Mouse (Mus musculus) hindbrain, postnatal 0 days (tissue): ENCODE results near the gene Aldh3b1. TPM values are rescaled to one million over a fixed set of nuclear protein-coding genes. Genes with fewer than 3 reads are reported as not detected.

Experiments
- ATAC-seq: fragments of 200-750 bp; cut with Nextera tagmentation; 2 replicates; pipeline ENCODE4 v1.8.0; 2017; ENCODE audit warnings: mild to moderate bottlenecking, moderate TSS enrichment, moderate library complexity
- DNase-seq: peaks from one replicate; pipeline ENCODE4 v3.0.0-alpha.2; 2015; ENCODE audit warnings: low spot score
- H3K27ac ChIP-seq: fragments of 300-500 bp; sonication (generic); 2 replicates; pipeline ENCODE4 v1.5.1; 2014; ENCODE audit warnings: mild to moderate bottlenecking
- H3K27me3 ChIP-seq: fragments of 300-500 bp; sonication (generic); 2 replicates; pipeline ENCODE4 v1.6.1; 2014; ENCODE audit warnings: low read length, mixed read lengths; ENCODE audit not compliant: insufficient read depth
- H3K36me3 ChIP-seq: fragments of 300-500 bp; sonication (generic); 2 replicates; pipeline ENCODE4 v1.6.1; 2014; ENCODE audit warnings: low read length, mixed read lengths; ENCODE audit not compliant: insufficient read depth
- H3K4me1 ChIP-seq: fragments of 300-500 bp; sonication (generic); 2 replicates; pipeline ENCODE4 v1.6.1; 2014; ENCODE audit warnings: antibody characterized with exemption, low read length, mixed read lengths; ENCODE audit not compliant: insufficient read depth
- H3K4me2 ChIP-seq: fragments of 300-500 bp; sonication (generic); 2 replicates; pipeline ENCODE4 v1.6.1; 2014; ENCODE audit warnings: low read depth, mild to moderate bottlenecking, low read length, moderate library complexity, mixed read lengths
- H3K4me3 ChIP-seq: fragments of 300-500 bp; sonication (generic); 2 replicates; pipeline ENCODE4 v1.5.1; 2014; ENCODE audit warnings: low read length
- H3K9ac ChIP-seq: fragments of 300-500 bp; sonication (generic); replicated peaks from 2 replicates; pipeline ENCODE4 v1.6.1; 2014; ENCODE audit warnings: mild to moderate bottlenecking, low read length, moderate library complexity, mixed read lengths
- H3K9me3 ChIP-seq: fragments of 300-500 bp; sonication (generic); 2 replicates; pipeline ENCODE4 v1.6.1; 2016; ENCODE audit warnings: low read length, mixed read lengths
- CTCF ChIP-seq: IDR thresholded peaks from 2 replicates; pipeline ENCODE4 v1.5.1; 2016; ENCODE audit warnings: antibody characterized with exemption, control low read depth, low read depth
- WGBS: fragments of 180-500 bp; shearing (Covaris S2); extraction: QIAGEN DNeasy Blood & Tissue Kit; methylation state at CpG from one replicate; pipeline ENCODE4 v1.1.7; 2014; 5-methylcytosine and 5-hydroxymethylcytosine counted together
- polyA plus RNA-seq: library from polyadenylated mRNA; unstranded; fragments of >200 nt; fragmentation: Nextera tagmentation; extraction: Ambion mirVana; gene quantifications from 2 replicates; pipeline ENCODE4 v1.2.1, GENCODE M21; 2015
- total RNA-seq: library from RNA; depleted of rRNA; stranded (reverse); fragments of >200 nt; gene quantifications from 2 replicates; pipeline ENCODE4 v1.2.3, GENCODE M21; 2014

Gene Aldh3b1
- total and polyA plus RNA-seq, 2 experiments from 2014 or later, result 3.0 to 3.5 TPM

DNA sequence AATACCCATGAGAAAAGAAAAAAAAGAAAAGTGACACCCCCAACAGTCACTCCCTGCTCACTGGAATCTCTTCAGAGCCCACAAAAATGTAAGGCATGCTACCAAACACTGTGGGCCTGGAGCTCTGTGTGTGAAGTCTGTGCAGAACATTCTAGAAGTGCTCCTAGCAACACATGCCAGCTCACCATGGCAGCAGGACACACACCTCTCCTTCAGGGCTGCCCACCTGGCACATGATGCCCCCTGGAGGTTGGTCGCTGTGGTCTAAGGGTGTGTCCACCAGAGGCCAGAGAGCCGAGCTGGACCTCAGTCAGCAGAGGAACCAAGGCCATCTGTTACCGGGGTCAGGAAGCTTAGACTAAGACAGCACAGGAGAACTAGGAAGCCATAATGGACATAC lies 3.3 kb downstream of the Aldh3b1 start:
- Histone ChIP-seq H3K27me3 (no peaks in the 10 kb centered on the region), H3K27ac (no peak overlapping the region), H3K4me1 (0 out of 2 replicates have a peak, but pooled peaks cover 9% of the 10 kb centered on the region), H3K9ac (no peak overlapping the region), H3K9me3 (no peaks in the 10 kb centered on the region), H3K4me3 (no peak overlapping the region), H3K36me3 (no peaks in the 10 kb centered on the region), H3K4me2 (no peak overlapping the region)
- 64% methylated on average over 3 of the region's 3 CpGs for WGBS
- DNase-seq, result no peak
- no peak for ATAC-seq
- 0 out of 2 replicates have a peak, but pooled peaks have one; percentile 15 for TF ChIP-seq CTCF

DNA sequence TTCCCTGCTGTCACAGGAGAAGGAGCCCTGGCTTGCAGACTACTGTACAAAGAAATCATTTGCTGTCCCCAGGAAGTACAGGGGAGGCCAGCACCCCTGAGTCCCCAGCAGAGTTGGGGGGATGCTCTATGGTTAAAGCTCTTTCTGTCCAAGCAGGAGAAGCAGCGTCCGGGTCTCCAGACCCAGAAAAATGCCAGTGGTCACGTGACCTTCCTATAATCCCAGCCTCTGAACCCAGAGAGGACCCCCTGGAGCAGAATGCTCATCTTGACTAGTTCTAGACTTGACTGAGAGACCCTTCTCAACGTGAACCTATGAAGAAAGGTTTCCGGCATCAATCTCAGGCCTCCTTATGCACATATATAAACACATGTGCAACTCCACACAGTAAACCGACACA lies 3.7 kb downstream of the Aldh3b1 start:
- 0 out of 2 replicates have a peak, but pooled peaks cover 9% of the 10 kb centered on the region for H3K4me1 ChIP-seq
- no peak for TF ChIP-seq CTCF
- H3K27me3 ChIP-seq, result no peaks in the 10 kb centered on the region
- DNase-seq, result no peak
- no peaks in the 10 kb centered on the region for H3K9me3 ChIP-seq
- ATAC-seq, result no peak
- H3K4me2 ChIP-seq, result no peak overlapping the region
- 87% methylated on average over 6 of the region's 6 CpGs for WGBS
- no peak overlapping the region for H3K9ac ChIP-seq
- H3K36me3 ChIP-seq, result no peaks in the 10 kb centered on the region
- no peak overlapping the region for H3K4me3 ChIP-seq
- no peak overlapping the region for H3K27ac ChIP-seq

DNA sequence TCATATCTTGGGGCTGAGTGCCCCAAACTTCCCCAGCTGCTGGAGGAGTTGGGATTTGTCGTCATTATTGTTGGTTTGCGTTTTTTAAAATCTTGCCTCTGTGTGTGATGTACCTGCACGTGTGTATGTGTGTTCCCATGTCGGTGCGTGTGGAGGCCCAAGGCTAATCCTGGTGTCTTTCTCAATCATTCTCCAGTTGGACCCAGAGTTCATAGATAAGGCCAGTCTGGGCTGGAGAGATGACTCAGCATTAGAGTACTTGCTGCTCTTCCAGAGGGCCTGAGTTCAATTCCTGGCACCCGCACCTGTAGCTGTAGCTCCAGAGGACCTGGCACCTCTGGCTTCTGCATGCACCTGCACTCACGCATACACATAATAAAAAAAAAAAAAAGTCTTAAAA lies 4.7 kb downstream of the Aldh3b1 start:
- 94% methylated on average over 7 of the region's 7 CpGs for WGBS
- Histone ChIP-seq H3K4me2 (no peak overlapping the region), H3K9ac (no peak overlapping the region), H3K27me3 (no peaks in the 10 kb centered on the region), H3K27ac (no peak overlapping the region), H3K36me3 (no peaks in the 10 kb centered on the region), H3K4me1 (no peaks in the 10 kb centered on the region), H3K9me3 (no peaks in the 10 kb centered on the region), H3K4me3 (no peak overlapping the region)
- ATAC-seq, result no peak
- DNase-seq, result no peak
- TF ChIP-seq CTCF, result no peak

DNA sequence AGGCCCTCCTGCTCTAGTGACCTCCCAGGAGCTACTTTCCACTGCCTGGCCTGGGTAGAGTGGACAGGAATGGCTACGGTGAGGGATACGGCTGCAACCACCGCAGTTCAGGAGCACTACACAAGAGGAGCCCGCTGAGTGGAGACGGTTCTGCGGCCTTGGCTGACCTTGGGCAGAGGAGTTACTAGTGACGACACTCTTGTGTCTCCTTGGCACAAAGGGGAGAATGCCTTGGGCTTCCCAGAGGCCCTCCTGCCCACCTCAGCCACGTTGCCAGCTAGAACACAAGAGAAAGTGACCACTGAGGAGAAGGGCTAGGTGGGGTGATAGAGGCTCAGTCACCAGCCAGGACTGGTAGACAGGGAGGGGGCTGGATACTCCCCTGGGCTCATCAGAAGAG lies 5.4 kb downstream of the Aldh3b1 start:
- TF ChIP-seq CTCF, result no peak
- H3K4me3 ChIP-seq, result no peak overlapping the region
- H3K9ac ChIP-seq, result no peak overlapping the region
- WGBS, result 75% methylated on average over 8 of the region's 8 CpGs
- no peaks in the 10 kb centered on the region for H3K36me3 ChIP-seq
- H3K27me3 ChIP-seq, result no peaks in the 10 kb centered on the region
- no peak overlapping the region; the same call in 1 of the 2 replicates for H3K27ac ChIP-seq
- DNase-seq (no peak), ATAC-seq (no peak)
- no peaks in the 10 kb centered on the region for H3K9me3 ChIP-seq
- H3K4me2 ChIP-seq, result no peak overlapping the region
- no peaks in the 10 kb centered on the region for H3K4me1 ChIP-seq

DNA sequence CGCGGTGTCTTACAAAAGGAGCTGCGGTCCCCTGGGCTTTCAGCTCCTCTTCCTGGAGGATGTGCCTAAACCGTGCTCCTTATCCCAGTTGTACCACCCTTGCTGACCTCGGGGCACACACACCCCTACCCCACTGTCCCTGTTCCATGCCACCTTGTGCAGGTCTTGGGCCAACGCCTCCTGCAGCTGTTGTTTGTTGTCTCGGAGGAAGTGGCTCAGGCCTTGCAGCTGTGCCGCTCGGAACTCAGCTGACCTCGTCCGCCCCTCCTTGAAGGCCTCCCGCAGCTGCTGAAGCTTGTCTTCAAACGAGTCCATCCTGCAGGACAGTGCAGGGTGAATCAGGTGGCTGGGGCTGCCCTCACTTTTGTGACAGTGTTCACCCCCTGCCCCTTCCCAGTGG lies 6.0 kb downstream of the Aldh3b1 start:
- no peak overlapping the region for H3K4me2 ChIP-seq
- TF ChIP-seq CTCF, result no peak
- H3K27ac ChIP-seq, result no peak overlapping the region
- no peaks in the 10 kb centered on the region for H3K4me1 ChIP-seq
- H3K9ac ChIP-seq, result no peak overlapping the region
- no peaks in the 10 kb centered on the region for H3K27me3 ChIP-seq
- 52% methylated on average over 13 of the region's 13 CpGs for WGBS
- H3K9me3 ChIP-seq, result no peaks in the 10 kb centered on the region
- H3K36me3 ChIP-seq, result no peaks in the 10 kb centered on the region
- DNase-seq (no peak), ATAC-seq (no peak)
- H3K4me3 ChIP-seq, result no peak overlapping the region

DNA sequence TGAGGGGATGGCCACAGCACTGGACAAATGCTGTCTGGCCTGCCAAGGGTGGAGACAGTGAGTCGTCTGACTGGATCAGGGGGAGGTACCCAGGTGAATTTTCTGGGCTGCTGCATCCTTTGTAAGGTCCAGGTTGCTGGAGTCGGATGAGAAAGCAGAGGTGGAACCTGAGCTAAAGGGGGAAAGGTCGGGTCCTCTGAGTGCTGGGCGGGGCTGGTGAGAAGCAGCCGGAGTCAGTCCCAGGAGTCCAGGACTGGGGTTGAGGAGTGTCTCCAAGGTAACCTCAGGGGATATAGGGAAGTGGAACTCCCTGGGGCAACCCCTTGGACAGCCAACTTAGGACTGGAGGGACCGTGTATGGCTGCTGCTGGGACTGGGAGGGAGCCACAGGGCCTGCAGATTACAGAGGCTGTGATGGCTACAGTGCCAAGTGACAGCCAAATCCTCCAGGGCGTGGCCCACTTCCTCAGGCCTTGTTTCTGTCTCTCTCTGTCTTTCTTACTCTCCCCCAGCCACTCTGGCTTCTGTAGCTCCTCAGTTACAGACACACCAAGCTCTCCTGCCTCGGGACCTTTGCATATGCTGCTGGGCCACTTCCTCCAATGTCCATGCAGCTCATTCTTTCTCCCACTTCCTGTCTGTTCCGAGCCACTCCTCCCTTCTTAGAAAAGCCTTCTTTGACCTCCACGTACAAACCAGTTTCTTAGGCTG lies 6.8 kb downstream of the Aldh3b1 start:
- Histone ChIP-seq H3K4me2 (no peak overlapping the region), H3K27me3 (no peaks in the 10 kb centered on the region), H3K4me1 (no peaks in the 10 kb centered on the region), H3K27ac (no peak overlapping the region), H3K9ac (no peak overlapping the region), H3K4me3 (no peak overlapping the region), H3K9me3 (no peaks in the 10 kb centered on the region), H3K36me3 (no peaks in the 10 kb centered on the region)
- no peak for ATAC-seq
- no peak for DNase-seq
- no peak for TF ChIP-seq CTCF
- WGBS, result 58% methylated on average over 10 of the region's 10 CpGs

DNA sequence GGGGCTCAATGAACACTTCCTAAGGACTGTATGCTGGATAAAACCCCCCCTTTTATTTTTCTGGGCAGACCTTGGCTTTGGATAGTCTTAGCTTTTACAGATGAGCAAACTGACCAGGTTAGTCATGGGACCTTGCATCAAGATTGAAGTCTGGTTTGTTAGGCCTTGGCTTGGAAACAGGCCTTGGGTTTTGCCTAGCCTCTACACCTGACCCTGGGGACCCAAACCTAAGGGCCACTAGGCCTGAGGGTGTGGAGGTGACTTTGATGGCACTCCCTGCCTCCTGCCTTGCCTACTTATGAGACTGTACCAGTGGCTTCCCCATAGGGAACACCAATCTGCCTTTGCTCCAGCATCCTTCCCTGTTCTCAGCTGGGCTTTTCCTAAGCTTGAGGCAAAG lies 9.7 kb downstream of the Aldh3b1 start:
- no peak overlapping the region for H3K4me2 ChIP-seq
- H3K9me3 ChIP-seq, result no peaks in the 10 kb centered on the region
- H3K27me3 ChIP-seq, result no peaks in the 10 kb centered on the region
- H3K4me3 ChIP-seq, result no peak overlapping the region
- H3K4me1 ChIP-seq, result no peaks in the 10 kb centered on the region
- no peak overlapping the region for H3K9ac ChIP-seq
- no peaks in the 10 kb centered on the region for H3K36me3 ChIP-seq
- H3K27ac ChIP-seq, result no peak overlapping the region
- no peak for DNase-seq
- ATAC-seq, result no peak
- no peak for TF ChIP-seq CTCF
